Mouse (Mus musculus) cerebellum, adult (tissue): ENCODE data around the gene Zdhhc4.

Experiments used
- ATAC-seq: cut with Nextera tagmentation; 2 replicates; pipeline ENCODE4 v1.9.2; 2017; ENCODE audit warnings: mild to moderate bottlenecking, moderate library complexity, mixed read lengths; ENCODE audit not compliant: insufficient number of reproducible peaks, low FRiP score, low TSS enrichment

Gene Zdhhc4

GRCm38 (mm10) chr5:143287774-143288328 is 41.2 kb downstream of the Zdhhc4 start:
- ATAC-seq, result peak; percentile 52; the same call in 1 of the 2 replicates

GRCm38 (mm10) chr5:143284762-143285161 is 44.3 kb downstream of the Zdhhc4 start:
- no peak for ATAC-seq

- ATAC-seq, result no peak
Observed at GRCm38 (mm10) chr5:143279247-143279646, 49.8 kb downstream of the Zdhhc4 start.

GRCm38 (mm10) chr5:143275761-143276160 is 53.3 kb downstream of the Zdhhc4 start:
- no peak for ATAC-seq

- ATAC-seq, result no peak
Observed at GRCm38 (mm10) chr5:143272540-143273330, 56.3 kb downstream of the Zdhhc4 start.

- ATAC-seq, result no peak
Observed at GRCm38 (mm10) chr5:143272108-143272507, 56.9 kb downstream of the Zdhhc4 start.

DNA sequence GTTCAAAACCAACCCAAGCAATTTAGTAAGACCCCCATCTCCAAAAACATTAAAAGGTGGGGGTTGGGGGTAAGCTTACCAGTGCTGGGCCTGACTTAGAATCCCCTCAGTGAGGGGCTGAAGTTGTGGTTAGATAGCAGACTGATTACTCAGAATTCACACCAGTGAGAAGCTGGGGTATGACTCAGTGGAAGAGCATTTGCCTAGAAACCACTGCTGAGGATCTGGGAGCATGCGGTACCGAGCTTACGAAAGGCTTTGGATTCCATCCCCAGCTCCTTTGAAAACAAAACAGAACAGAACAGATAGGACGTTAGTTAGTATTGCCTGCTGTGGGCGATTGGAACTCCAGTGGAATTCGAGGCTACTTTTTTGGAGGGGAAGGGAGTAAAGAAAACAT is 57.4 kb downstream of the Zdhhc4 start:
- no peak for ATAC-seq

DNA sequence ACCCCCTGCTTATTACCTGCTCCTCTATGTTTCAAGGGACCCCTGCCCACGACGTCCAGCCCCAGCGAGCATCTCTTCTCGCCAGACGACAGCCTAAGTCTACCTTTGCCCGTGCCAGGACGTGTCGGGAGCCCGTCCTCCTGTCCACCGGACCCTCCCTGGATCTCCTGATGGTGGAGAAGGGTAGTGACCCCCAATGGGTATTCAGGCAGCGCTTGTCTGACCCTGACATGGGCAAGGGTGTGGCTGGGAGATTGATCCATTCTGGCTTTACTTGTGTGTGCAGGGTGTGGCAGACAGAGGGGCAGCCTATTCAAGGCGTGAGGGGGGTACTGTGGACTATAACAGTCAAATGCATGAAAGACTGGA is 58.9 kb downstream of the Zdhhc4 start:
- ATAC-seq, result no peak

- ATAC-seq, result peak; percentile 72
Observed at GRCm38 (mm10) chr5:143269363-143270150, 59.5 kb downstream of the Zdhhc4 start, which contains the start of gene Zfp316. Zfp316 (minus strand) TSS chr5:143270022.

DNA sequence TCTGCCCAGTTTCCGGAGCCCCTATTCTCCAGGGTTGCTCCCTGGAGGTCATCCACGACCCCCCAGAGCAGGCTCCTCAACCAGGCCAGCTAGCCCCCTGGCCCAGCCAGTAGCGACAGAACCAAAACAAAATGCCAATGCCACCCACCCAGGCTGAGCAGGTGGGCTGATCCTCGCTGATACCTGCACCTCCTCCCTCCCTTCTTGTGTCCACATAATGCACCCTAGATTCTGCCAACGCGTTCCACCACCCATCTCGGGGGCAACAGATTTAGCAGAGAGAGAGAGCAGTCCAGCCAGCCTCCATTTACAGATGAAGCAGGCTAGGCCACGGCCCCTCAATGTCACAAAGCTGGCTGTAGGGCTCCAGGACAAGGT is 60.1 kb downstream of the Zdhhc4 start:
- ATAC-seq, result no peak

DNA sequence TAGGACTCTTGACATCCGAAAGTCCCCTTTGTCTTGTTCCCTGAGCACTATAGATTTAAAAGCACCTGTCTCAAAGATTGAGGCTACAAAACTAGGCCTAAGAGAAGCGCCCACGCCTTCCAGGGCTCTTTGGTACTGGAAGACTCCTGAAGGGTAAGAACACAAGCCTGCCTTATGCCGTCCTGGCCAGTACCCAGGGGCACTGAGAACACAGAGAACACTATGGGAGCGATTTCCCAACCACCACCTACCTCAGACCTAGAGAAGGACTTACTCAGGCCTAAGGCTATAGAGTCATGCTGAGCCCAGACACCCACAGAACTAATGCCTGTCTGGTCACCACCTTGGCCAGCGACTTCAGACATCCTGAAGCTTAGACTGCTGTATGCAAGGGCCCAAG is 62.3 kb downstream of the Zdhhc4 start:
- no peak for ATAC-seq
